Mouse (Mus musculus): ENCODE results near the gene Pifo.

DNA sequence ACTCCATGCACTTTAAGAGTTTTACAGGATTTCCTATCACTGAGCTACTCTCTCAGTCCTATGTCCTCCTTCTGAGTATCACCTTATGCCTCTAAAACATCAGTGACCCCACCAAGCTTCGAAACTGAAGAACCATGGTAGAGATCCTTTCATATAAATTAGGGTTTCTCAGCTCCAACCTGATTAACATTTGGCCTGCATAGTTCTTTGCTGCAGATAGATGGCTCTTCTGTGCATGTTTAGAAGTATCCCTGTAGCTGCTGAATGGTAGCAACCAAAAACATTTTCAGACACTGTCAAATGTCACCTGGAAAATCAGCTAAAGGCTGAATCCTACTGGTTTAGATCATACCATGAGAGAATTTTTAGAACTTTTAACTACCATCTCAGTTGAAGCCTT lies 57.2 kb downstream of the Pifo start:
- no peak for TF ChIP-seq GATA1 (IDR thresholded peaks at IDR 0.05; ENCODE audit: low read length)
- TF ChIP-seq TAL1 (IDR thresholded peaks at IDR 0.05; ENCODE audit: low read length) = no peak

Data from erythroblast, embryonic 14.5 days (primary cell).